9 mouse cellular contexts compared by ENCODE assay signal in genomic region chr1:88465722-88466121, GRCm38 (mm10). TPM values are rescaled to one million over a fixed set of nuclear protein-coding genes. Genes with fewer than 3 reads are reported as not detected.
DNase-seq lines count a peak whose midpoint lies in the region; ATAC-seq and TF ChIP-seq lines count a peak whose summit lies in the region.
"Had no signal": no experiment of that assay in that cellular context is flagged by ENCODE, and none has a peak within 500 bp of the region (broad histone marks: within the 10 kb centered on the region; RNA-seq: fewer than 3 reads in every experiment).

No protein-coding gene starts in this region.

- peak; percentile 45; the same call in 1 of the 2 replicates for ATAC-seq in heart, embryonic 12.5 days (ENCODE audit: insufficient number of reproducible peaks, low FRiP score)
- ATAC-seq in intestine, embryonic 16.5 days, result peak; percentile 22; the same call in 1 of the 2 replicates

- TF ChIP-seq CTCF in testis, adult 2 months (IDR thresholded peaks at IDR 0.05; ENCODE audit: control insufficient read depth, insufficient read depth, insufficient replicate concordance, low read depth, low read length), result peak; percentile 15; the same call in 1 of the 2 replicates

- no peak overlapping the region for H3K9ac ChIP-seq in heart, embryonic 12.5 days
- H3K9ac ChIP-seq in intestine, embryonic 16.5 days (ENCODE audit: low read depth, low read length), result no peak overlapping the region

- no peaks in the 10 kb centered on the region for H3K9me3 ChIP-seq in heart, embryonic 12.5 days (replicated peaks)
- H3K9me3 ChIP-seq in intestine, embryonic 16.5 days (ENCODE audit: control insufficient read depth, low read length), result no peaks in the 10 kb centered on the region

- no peaks in the 10 kb centered on the region for H3K36me3 ChIP-seq in heart, embryonic 12.5 days
- no peaks in the 10 kb centered on the region for H3K36me3 ChIP-seq in testis, adult 2 months (ENCODE audit: control insufficient read depth, insufficient read depth, low read length)
- no peaks in the 10 kb centered on the region for H3K36me3 ChIP-seq in intestine, embryonic 16.5 days (ENCODE audit: control insufficient read depth, insufficient read depth, low read length)

- DNase-seq in heart, postnatal 14 days, result no peak
- DNase-seq in testis, postnatal 10 days (ENCODE audit: low spot score), result no peak
- peak; percentile 53 for DNase-seq in thymus, postnatal 4 days
- no peak for DNase-seq in layer of hippocampus, adult 18-20 months (ENCODE audit: low spot score in 2 of 2)
- no peak for DNase-seq in left cerebral cortex, adult 18-20 months (ENCODE audit: low spot score in 2 of 2)

- no peak overlapping the region for H3K4me3 ChIP-seq in heart, embryonic 12.5 days
- H3K4me3 ChIP-seq in testis, adult 2 months (ENCODE audit: control insufficient read depth, low read depth, low read length), result no peak overlapping the region
- H3K4me3 ChIP-seq in intestine, embryonic 16.5 days (ENCODE audit: low read length), result no peak overlapping the region

- H3K4me2 ChIP-seq in heart, embryonic 12.5 days, result no peak overlapping the region
- H3K4me2 ChIP-seq in intestine, embryonic 16.5 days (ENCODE audit: low read depth, low read length), result no peak overlapping the region

- intact Hi-C loops in heart, postnatal 14 days (cut with DNase I), result loop anchor here (2.0 kb wide), 1 partner anchor 239 kb away; no protein-coding TSS in a partner anchor

- H3K4me1 ChIP-seq in heart, embryonic 12.5 days (replicated peaks), result peaks cover 18% of the 10 kb centered on the region
- H3K4me1 ChIP-seq in testis, adult 2 months (ENCODE audit: control insufficient read depth, insufficient read depth, low read length), result peaks cover 2% of the 10 kb centered on the region
- no peaks in the 10 kb centered on the region for H3K4me1 ChIP-seq in intestine, embryonic 16.5 days (ENCODE audit: control insufficient read depth, insufficient read depth, low read length)

- TF ChIP-seq POLR2A in testis, adult 2 months (IDR thresholded peaks at IDR 0.05; ENCODE audit: control insufficient read depth, low read depth, low read length), result no peak

- no peaks in the 10 kb centered on the region for H3K27me3 ChIP-seq in heart, embryonic 12.5 days (replicated peaks)
- no peaks in the 10 kb centered on the region for H3K27me3 ChIP-seq in testis, adult 2 months (ENCODE audit: control insufficient read depth, insufficient read depth, low read length)
- no peaks in the 10 kb centered on the region for H3K27me3 ChIP-seq in intestine, embryonic 16.5 days (replicated peaks; ENCODE audit: control insufficient read depth, insufficient read depth, low read length)

- no peak overlapping the region for H3K27ac ChIP-seq in heart, embryonic 12.5 days (ENCODE audit: poor library complexity, severe bottlenecking)
- H3K27ac ChIP-seq in testis, adult 2 months (ENCODE audit: control insufficient read depth, insufficient read depth, low read depth, low read length), result no peak overlapping the region
- H3K27ac ChIP-seq in intestine, embryonic 16.5 days (ENCODE audit: low read length), result no peak overlapping the region

- WGBS in heart, embryonic 12.5 days, result 63% methylated on average over 4 of the region's 4 CpGs
- 64% methylated on average over 4 of the region's 4 CpGs for WGBS in intestine, embryonic 16.5 days

RNA-seq across cellular contexts. Expression of gene Glrp1, which starts 44.1 kb away (rescaled TPM):
- 0.09 and 0.11 TPM in 2 replicates for polyA plus RNA-seq in heart, embryonic 12.5 days (2016; fragmentation: Nextera tagmentation; extraction: Ambion mirVana)
- total RNA-seq in heart, postnatal 14 days (2021), result not detected
- polyA plus RNA-seq in testis, adult 2 months (2012; rRNA removed), result 1.6 and 1.7 TPM in 2 replicates
- not detected in 2 replicates for polyA plus RNA-seq in intestine, embryonic 16.5 days (2015; fragmentation: Nextera tagmentation; extraction: Ambion mirVana)
- total RNA-seq in layer of hippocampus, adult 18-20 months (2021), result not detected
- not detected for total RNA-seq in left cerebral cortex, adult 18-20 months (2021)

RNA-seq across cellular contexts. Expression of gene Spp2, which starts 59.0 kb away (rescaled TPM):
- 1.1 and 3.2 TPM in 2 replicates for polyA plus RNA-seq in heart, embryonic 12.5 days (2016; fragmentation: Nextera tagmentation; extraction: Ambion mirVana)
- total RNA-seq in heart, postnatal 14 days (2021), result not detected
- polyA plus RNA-seq in testis, adult 2 months (2012; rRNA removed), result not detected in 2 replicates
- polyA plus RNA-seq in intestine, embryonic 16.5 days (2015; fragmentation: Nextera tagmentation; extraction: Ambion mirVana), result 18.2 and 19.7 TPM in 2 replicates
- not detected for total RNA-seq in layer of hippocampus, adult 18-20 months (2021)
- under 1 TPM; 0.40 to 0.63 TPM for total RNA-seq in left cerebral cortex, adult 18-20 months (2021)
- total RNA-seq: heart, adult 8-10 months had no signal
